Mouse (Mus musculus) liver, adult 2 months (tissue): Measurements from ENCODE around the gene Gm45623.

Experiments used
- CTCF ChIP-seq: fragments of 200-500 bp; IDR thresholded peaks from 2 replicates; pipeline ENCODE4 v1.5.1; 2011; ENCODE audit warnings: low read depth, low read length, control low read depth
- POLR2A ChIP-seq: fragments of 200-500 bp; IDR thresholded peaks from 2 replicates; pipeline ENCODE4 v1.6.1; 2011; ENCODE audit warnings: low read length, control low read depth; ENCODE audit not compliant: insufficient read depth; ENCODE audit errors: extremely low read depth

DNA sequence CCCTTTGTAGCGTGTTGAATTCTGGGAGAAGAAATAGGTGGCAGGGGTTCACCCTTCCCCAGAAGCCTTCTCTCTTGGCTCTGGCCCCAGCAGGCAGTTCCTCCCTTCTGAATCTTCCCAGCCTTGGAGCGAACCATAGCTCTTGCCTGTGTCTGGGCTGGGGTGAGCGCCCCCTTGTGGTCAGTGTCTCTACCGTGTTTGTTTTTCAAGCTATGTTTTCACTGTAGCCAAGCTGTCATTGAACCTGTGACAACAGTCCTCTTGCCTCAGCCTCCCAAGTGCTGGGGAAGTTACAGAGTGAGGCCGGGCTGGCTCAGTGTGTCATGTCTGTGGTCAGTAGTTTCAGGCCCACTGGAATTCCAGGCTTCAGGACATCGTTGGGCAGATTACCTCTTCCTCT, 4.9 kb upstream of the Gm45623 start:
- TF ChIP-seq CTCF (peak; percentile 87), POLR2A (no peak)
